Mouse (Mus musculus): ENCODE results near the gene Numb.
A peak's percentile ranks its signal among the peaks of the same experiment; 100 is the strongest.

The Numb gene

DNA sequence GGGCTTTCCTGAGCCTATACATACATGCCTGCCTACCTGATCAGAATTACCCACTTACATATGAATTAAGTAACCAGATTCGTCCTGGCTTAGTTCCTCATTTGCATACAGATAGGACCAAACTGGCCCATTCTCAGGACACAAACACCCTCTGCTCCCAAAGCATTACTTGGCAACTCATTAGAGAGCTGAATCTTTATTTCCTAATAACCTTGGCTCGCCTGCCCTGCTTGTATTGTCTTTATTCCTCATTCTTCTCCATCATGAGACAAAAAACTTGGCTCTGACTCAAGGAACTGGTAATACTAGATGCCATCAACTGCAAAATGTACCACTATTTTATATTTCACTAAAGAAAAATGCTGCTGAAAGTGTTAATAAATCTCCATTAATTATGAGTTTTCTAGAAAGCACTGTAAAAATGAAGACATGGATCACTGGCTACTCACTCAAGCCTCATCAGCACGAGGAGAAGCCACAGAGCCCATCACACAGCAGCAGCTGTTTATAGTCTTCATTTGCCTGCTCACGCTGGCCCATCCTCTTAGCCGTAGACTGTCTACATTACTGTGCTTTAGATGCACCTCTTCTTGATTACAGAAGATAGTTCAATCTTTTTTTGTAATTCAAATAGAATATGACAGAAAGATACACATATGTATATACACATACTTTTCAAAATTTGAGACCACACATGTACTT lies 69.1 kb downstream of the Numb start:
- no peak overlapping the region for H3K4me3 ChIP-seq (replicated peaks; ENCODE audit: low read length)
- TF ChIP-seq POU5F1 (IDR thresholded peaks at IDR 0.05; ENCODE audit: borderline replicate concordance, low read length) = no peak
- TF ChIP-seq CTCF (conservative IDR thresholded peaks at IDR 0.05; ENCODE audit: low read length) = no peak
- TF ChIP-seq NANOG (IDR thresholded peaks at IDR 0.05; ENCODE audit: borderline replicate concordance, low read length) = no peak
- no peaks in the 10 kb centered on the region; the same call in 1 of the 2 replicates for H3K4me1 ChIP-seq (replicated peaks; ENCODE audit: low read depth, low read length)
- H3K27me3 ChIP-seq (ENCODE audit: insufficient read depth, low read length) = no peaks in the 10 kb centered on the region
- peaks cover 6% of the 10 kb centered on the region; the same call in 1 of the 2 replicates for H3K9me3 ChIP-seq (ENCODE audit: low read length)
- H3K36me3 ChIP-seq (ENCODE audit: insufficient read depth, low read length) = peaks cover 9% of the 10 kb centered on the region; the same call in 1 of the 2 replicates

GRCm38 (mm10) chr12:83850334-83850733 lies 71.4 kb downstream of the Numb start:
- Histone ChIP-seq H3K4me1 (replicated peaks; ENCODE audit: low read depth, low read length) (no peaks in the 10 kb centered on the region; the same call in 1 of the 2 replicates), H3K9me3 (ENCODE audit: low read length) (peaks cover 1% of the 10 kb centered on the region; the same call in 1 of the 2 replicates), H3K4me3 (replicated peaks; ENCODE audit: low read length) (no peak overlapping the region), H3K27me3 (ENCODE audit: insufficient read depth, low read length) (no peaks in the 10 kb centered on the region), H3K36me3 (ENCODE audit: insufficient read depth, low read length) (peaks cover 5% of the 10 kb centered on the region; the same call in 1 of the 2 replicates)
- TF ChIP-seq POU5F1 (IDR thresholded peaks at IDR 0.05; ENCODE audit: borderline replicate concordance, low read length) (no peak), NANOG (IDR thresholded peaks at IDR 0.05; ENCODE audit: borderline replicate concordance, low read length) (no peak), CTCF (conservative IDR thresholded peaks at IDR 0.05; ENCODE audit: low read length) (no peak)

- TF ChIP-seq CTCF (conservative IDR thresholded peaks at IDR 0.05; ENCODE audit: low read length) (no peak), NANOG (IDR thresholded peaks at IDR 0.05; ENCODE audit: borderline replicate concordance, low read length) (no peak), POU5F1 (IDR thresholded peaks at IDR 0.05; ENCODE audit: borderline replicate concordance, low read length) (no peak)
- H3K36me3 ChIP-seq (ENCODE audit: insufficient read depth, low read length) = peaks cover 4% of the 10 kb centered on the region; the same call in 1 of the 2 replicates
- H3K4me1 ChIP-seq (replicated peaks; ENCODE audit: low read depth, low read length) = no peaks in the 10 kb centered on the region; the same call in 1 of the 2 replicates
- H3K9me3 ChIP-seq (ENCODE audit: low read length) = no peaks in the 10 kb centered on the region
- H3K4me3 ChIP-seq (replicated peaks; ENCODE audit: low read length) = no peak overlapping the region
- no peaks in the 10 kb centered on the region for H3K27me3 ChIP-seq (ENCODE audit: insufficient read depth, low read length)
Observed at GRCm38 (mm10) chr12:83848595-83849231, 73.0 kb downstream of the Numb start.

GRCm38 (mm10) chr12:83847877-83848276 lies 73.9 kb downstream of the Numb start:
- peaks cover under 1% of the 10 kb centered on the region; the same call in 1 of the 2 replicates for H3K4me1 ChIP-seq (replicated peaks; ENCODE audit: low read depth, low read length)
- TF ChIP-seq CTCF (conservative IDR thresholded peaks at IDR 0.05; ENCODE audit: low read length) (no peak), POU5F1 (IDR thresholded peaks at IDR 0.05; ENCODE audit: borderline replicate concordance, low read length) (no peak), NANOG (IDR thresholded peaks at IDR 0.05; ENCODE audit: borderline replicate concordance, low read length) (no peak)
- peaks cover 4% of the 10 kb centered on the region; the same call in 1 of the 2 replicates for H3K36me3 ChIP-seq (ENCODE audit: insufficient read depth, low read length)
- H3K27me3 ChIP-seq (ENCODE audit: insufficient read depth, low read length) = no peaks in the 10 kb centered on the region
- no peak overlapping the region for H3K4me3 ChIP-seq (replicated peaks; ENCODE audit: low read length)
- H3K9me3 ChIP-seq (ENCODE audit: low read length) = no peaks in the 10 kb centered on the region

- H3K36me3 ChIP-seq (ENCODE audit: insufficient read depth, low read length) = peaks cover under 1% of the 10 kb centered on the region; the same call in 1 of the 2 replicates
- H3K4me3 ChIP-seq (replicated peaks; ENCODE audit: low read length) = no peak overlapping the region
- no peaks in the 10 kb centered on the region for H3K9me3 ChIP-seq (ENCODE audit: low read length)
- H3K27me3 ChIP-seq (ENCODE audit: insufficient read depth, low read length) = no peaks in the 10 kb centered on the region
- TF ChIP-seq CTCF (conservative IDR thresholded peaks at IDR 0.05; ENCODE audit: low read length) (no peak), POU5F1 (IDR thresholded peaks at IDR 0.05; ENCODE audit: borderline replicate concordance, low read length) (no peak)
- peaks cover 19% of the 10 kb centered on the region for H3K4me1 ChIP-seq (replicated peaks; ENCODE audit: low read depth, low read length)
Observed at GRCm38 (mm10) chr12:83842678-83843440, 78.9 kb downstream of the Numb start.

- Histone ChIP-seq H3K27me3 (ENCODE audit: insufficient read depth, low read length) (no peaks in the 10 kb centered on the region), H3K36me3 (ENCODE audit: insufficient read depth, low read length) (peaks cover 5% of the 10 kb centered on the region; the same call in 1 of the 2 replicates)
Observed at GRCm38 (mm10) chr12:83841409-83842190, 80.1 kb downstream of the Numb start.

GRCm38 (mm10) chr12:83833979-83834378 lies 87.8 kb downstream of the Numb start:
- Histone ChIP-seq H3K4me3 (replicated peaks; ENCODE audit: low read length) (no peak overlapping the region), H3K36me3 (ENCODE audit: insufficient read depth, low read length) (peaks cover 9% of the 10 kb centered on the region; the same call in 1 of the 2 replicates), H3K27me3 (ENCODE audit: insufficient read depth, low read length) (no peaks in the 10 kb centered on the region), H3K4me1 (replicated peaks; ENCODE audit: low read depth, low read length) (no peaks in the 10 kb centered on the region; the same call in 1 of the 2 replicates), H3K9me3 (ENCODE audit: low read length) (no peaks in the 10 kb centered on the region)
- TF ChIP-seq POU5F1 (IDR thresholded peaks at IDR 0.05; ENCODE audit: borderline replicate concordance, low read length) (no peak), CTCF (conservative IDR thresholded peaks at IDR 0.05; ENCODE audit: low read length) (no peak), NANOG (IDR thresholded peaks at IDR 0.05; ENCODE audit: borderline replicate concordance, low read length) (no peak)

More at GRCm38 (mm10) chr12:83841409-83842190, 80.1 kb downstream of the Numb start:
- Histone ChIP-seq H3K4me3 (replicated peaks; ENCODE audit: low read length) (0 out of 2 replicates have a peak overlapping the region, but pooled peaks have one; percentile 11), H3K9me3 (ENCODE audit: low read length) (no peaks in the 10 kb centered on the region), H3K4me1 (replicated peaks; ENCODE audit: low read depth, low read length) (peaks cover 19% of the 10 kb centered on the region)
- TF ChIP-seq CTCF (conservative IDR thresholded peaks at IDR 0.05; ENCODE audit: low read length) = no peak
- no peak for TF ChIP-seq NANOG (IDR thresholded peaks at IDR 0.05; ENCODE audit: borderline replicate concordance, low read length)
- no peak for TF ChIP-seq POU5F1 (IDR thresholded peaks at IDR 0.05; ENCODE audit: borderline replicate concordance, low read length)

Data from E14TG2a.4 (cell line).